Mouse (Mus musculus) inflammation-experienced regulatory T-cells, adult 16 weeks (primary cell): ENCODE results near the gene Coq7. TPM values are rescaled to one million over a fixed set of nuclear protein-coding genes. Genes with fewer than 3 reads are reported as not detected.

Experiments used
- polyA plus RNA-seq: library from polyadenylated mRNA; unstranded; fragments of 100-300 nt; shearing (Covaris generic); gene quantifications from one replicate; pipeline ENCODE4 v1.2.1, GENCODE M21; 2017

Gene Coq7
- polyA plus RNA-seq = 13.9 TPM

GRCm38 (mm10) chr7:118533178-118533578 lies at the start of gene Coq7:
Gene Coq7, minus strand, starts transcription at chr7:118533356.

GRCm38 (mm10) chr7:118491431-118492147 lies 41.6 kb downstream of the Coq7 start, which contains the start of gene Itpripl2:
Gene Itpripl2, minus strand, starts transcription at chr7:118491975.

Other genes starting within 250 kb of the Coq7 start
- 0.63 TPM for gene Syt17, start 85.1 kb downstream of the Coq7 start, polyA plus RNA-seq
- gene Itpripl2, start 41.4 kb downstream of the Coq7 start, polyA plus RNA-seq = 0.89 TPM
- 0.09 TPM for gene Tmc7, start 51.4 kb upstream of the Coq7 start, polyA plus RNA-seq
- not detected for gene Tmc5, start 63.9 kb upstream of the Coq7 start, polyA plus RNA-seq
- 29.4 TPM for gene Gde1, start 172.4 kb upstream of the Coq7 start, polyA plus RNA-seq
- 7.9 TPM for gene Ccp110, start 179.2 kb upstream of the Coq7 start, polyA plus RNA-seq
- gene Vps35l, start 206.9 kb upstream of the Coq7 start, polyA plus RNA-seq = 122 TPM